Mouse (Mus musculus) neural tube, embryonic 12.5 days (tissue): ENCODE results near the gene Atp2a1. TPM values are rescaled to one million over a fixed set of nuclear protein-coding genes. Genes with fewer than 3 reads are reported as not detected.

ENCODE experiments used
- ATAC-seq: fragments of 200-750 bp; cut with Nextera tagmentation; 2 replicates; pipeline ENCODE4 v1.8.0; 2017; ENCODE audit warnings: low read depth, mild to moderate bottlenecking, moderate TSS enrichment, moderate library complexity; ENCODE audit not compliant: low FRiP score
- H3K27ac ChIP-seq: fragments of 300-500 bp; sonication (generic); 2 replicates; pipeline ENCODE4 v1.5.1; 2016
- H3K27me3 ChIP-seq: fragments of 300-500 bp; sonication (generic); replicated peaks from 2 replicates; pipeline ENCODE4 v1.6.1; 2016; ENCODE audit warnings: mild to moderate bottlenecking
- H3K36me3 ChIP-seq: fragments of 300-500 bp; sonication (generic); 2 replicates; pipeline ENCODE4 v1.6.1; 2016; ENCODE audit warnings: mild to moderate bottlenecking
- H3K4me1 ChIP-seq: fragments of 300-500 bp; sonication (generic); 2 replicates; pipeline ENCODE4 v1.6.1; 2016
- H3K4me2 ChIP-seq: fragments of 300-500 bp; sonication (generic); replicated peaks from 2 replicates; pipeline ENCODE4 v1.6.1; 2016; ENCODE audit warnings: mild to moderate bottlenecking
- H3K4me3 ChIP-seq: fragments of 300-500 bp; sonication (generic); 2 replicates; pipeline ENCODE4 v1.5.1; 2016
- H3K9ac ChIP-seq: fragments of 300-500 bp; sonication (generic); 2 replicates; pipeline ENCODE4 v1.6.1; 2016; ENCODE audit warnings: mild to moderate bottlenecking
- H3K9me3 ChIP-seq: fragments of 300-500 bp; sonication (generic); 2 replicates; pipeline ENCODE4 v1.6.1; 2016; ENCODE audit warnings: mild to moderate bottlenecking
- WGBS: fragments of 180-500 bp; shearing (Covaris S2); methylation state at CpG from one replicate; pipeline ENCODE4 v1.1.7; 2016; 5-methylcytosine and 5-hydroxymethylcytosine counted together
- polyA plus RNA-seq: library from polyadenylated mRNA; unstranded; fragments of >200 nt; fragmentation: Nextera tagmentation; extraction: Ambion mirVana; gene quantifications from 2 replicates; pipeline ENCODE4 v1.2.1, GENCODE M21; 2016

Atp2a1 gene
- polyA plus RNA-seq, 1 experiment from 2014 or later, result 10.2 TPM

GRCm38 (mm10) chr7:126471361-126471760, 8.5 kb upstream of the Atp2a1 start:
- ATAC-seq, result no peak
- Histone ChIP-seq H3K27ac (no peak overlapping the region), H3K4me3 (no peak overlapping the region), H3K4me1 (peaks cover 16% of the 10 kb centered on the region), H3K9me3 (no peaks in the 10 kb centered on the region), H3K9ac (no peak overlapping the region), H3K36me3 (peaks cover 65% of the 10 kb centered on the region), H3K4me2 (no peak overlapping the region), H3K27me3 (no peaks in the 10 kb centered on the region)
- 93% methylated on average over 5 of the region's 5 CpGs for WGBS

- Histone ChIP-seq H3K4me1 (peaks cover 12% of the 10 kb centered on the region), H3K9ac (no peak overlapping the region), H3K27ac (no peak overlapping the region), H3K27me3 (no peaks in the 10 kb centered on the region), H3K4me3 (no peak overlapping the region), H3K4me2 (no peak overlapping the region), H3K36me3 (peaks cover 67% of the 10 kb centered on the region), H3K9me3 (no peaks in the 10 kb centered on the region)
- 89% methylated on average over 6 of the region's 6 CpGs for WGBS
- no peak for ATAC-seq
Measured at GRCm38 (mm10) chr7:126470077-126470476, 7.2 kb upstream of the Atp2a1 start.

DNA sequence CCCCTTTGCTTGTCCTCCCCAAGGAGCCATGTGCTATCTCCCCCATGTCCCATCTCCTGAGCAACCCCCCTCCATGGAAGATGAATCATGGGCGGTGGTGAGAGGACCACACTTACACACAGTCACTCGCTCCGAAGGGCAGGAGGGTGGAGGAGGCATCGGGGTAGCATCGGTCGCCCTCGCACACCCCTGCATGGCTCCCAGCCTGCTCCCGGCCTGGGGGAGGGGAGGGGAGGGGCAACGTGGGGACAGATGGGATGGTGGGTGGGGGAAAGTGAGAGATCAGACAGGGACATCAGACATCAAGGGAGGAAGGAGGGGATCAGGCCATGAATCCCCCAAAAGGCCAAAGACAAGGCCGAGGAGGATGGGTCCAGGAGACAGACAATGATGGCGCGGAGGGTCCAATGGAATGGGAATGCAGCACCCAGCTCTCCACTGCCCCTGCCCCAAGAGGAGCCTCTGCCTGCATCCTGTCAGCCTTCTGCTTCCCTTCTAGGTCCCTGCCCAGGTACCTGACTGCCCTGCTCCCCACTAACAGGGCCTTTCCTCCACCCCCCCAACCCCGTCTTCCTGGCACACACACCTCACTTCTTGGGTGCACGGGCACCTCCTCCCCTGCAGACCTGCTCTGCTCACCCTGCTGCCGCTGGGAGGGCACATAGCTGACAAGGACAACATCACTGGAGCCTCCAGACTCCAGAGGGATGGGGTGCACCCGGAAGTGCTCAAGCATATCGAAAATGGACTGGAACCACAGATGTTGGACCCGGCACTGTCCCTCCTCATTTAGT, 5.1 kb upstream of the Atp2a1 start:
- Histone ChIP-seq H3K36me3 (peaks cover 67% of the 10 kb centered on the region), H3K9me3 (no peaks in the 10 kb centered on the region), H3K4me1 (no peaks in the 10 kb centered on the region), H3K27ac (no peak overlapping the region), H3K4me2 (no peak overlapping the region), H3K27me3 (no peaks in the 10 kb centered on the region), H3K9ac (no peak overlapping the region), H3K4me3 (no peak overlapping the region)
- WGBS, result 92% methylated on average over 18 of the region's 18 CpGs
- no peak for ATAC-seq

DNA sequence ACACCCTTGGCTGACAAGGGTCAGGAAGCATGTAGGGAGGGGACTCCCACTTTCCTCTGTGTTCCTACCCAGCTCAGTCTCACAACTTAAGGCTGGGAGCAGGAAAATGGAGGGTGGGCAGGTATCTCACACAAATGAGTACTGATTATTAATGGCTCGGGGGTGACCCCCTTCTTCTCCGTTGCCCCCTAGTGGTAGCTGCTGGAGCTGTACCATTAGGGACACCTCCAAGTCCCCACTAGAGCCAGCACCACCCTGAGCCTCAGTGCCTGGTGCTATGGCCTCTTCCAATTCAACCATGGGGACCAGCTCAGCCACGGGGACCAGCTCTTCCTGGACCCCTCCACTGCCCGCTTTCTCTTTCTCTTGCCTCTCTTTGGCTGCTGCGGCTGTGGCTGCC, 4.4 kb upstream of the Atp2a1 start:
- no peaks in the 10 kb centered on the region for H3K27me3 ChIP-seq
- no peak overlapping the region for H3K27ac ChIP-seq
- H3K9ac ChIP-seq, result no peak overlapping the region
- no peaks in the 10 kb centered on the region for H3K4me1 ChIP-seq
- ATAC-seq, result no peak
- H3K4me2 ChIP-seq, result no peak overlapping the region
- H3K4me3 ChIP-seq, result no peak overlapping the region
- H3K36me3 ChIP-seq, result peaks cover 61% of the 10 kb centered on the region
- no peaks in the 10 kb centered on the region for H3K9me3 ChIP-seq
- WGBS, result 72% methylated on average over 5 of the region's 5 CpGs

DNA sequence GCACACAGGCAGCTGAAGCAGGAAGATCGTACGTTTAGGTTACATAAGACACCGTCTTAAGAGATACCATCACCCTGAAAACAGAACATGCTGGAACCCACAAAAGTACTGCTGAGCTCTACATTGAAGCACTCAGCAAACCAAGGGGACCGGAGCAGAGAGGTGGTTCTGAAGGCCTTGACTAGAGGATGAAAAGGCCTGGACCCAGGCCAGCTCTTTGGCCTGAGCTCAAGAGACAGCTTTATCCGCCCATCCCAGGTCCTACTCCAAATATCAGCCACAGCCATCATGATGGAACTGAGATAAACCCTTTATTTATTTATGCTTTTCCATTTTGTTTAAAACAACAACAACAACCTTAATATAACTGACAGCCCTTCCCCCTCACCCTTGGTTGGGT, 3.8 kb upstream of the Atp2a1 start:
- peaks cover 56% of the 10 kb centered on the region for H3K36me3 ChIP-seq
- 95% methylated on average over 5 of the region's 5 CpGs for WGBS
- no peak overlapping the region for H3K4me3 ChIP-seq
- no peaks in the 10 kb centered on the region for H3K9me3 ChIP-seq
- H3K9ac ChIP-seq, result no peak overlapping the region
- ATAC-seq, result no peak
- no peaks in the 10 kb centered on the region for H3K27me3 ChIP-seq
- H3K27ac ChIP-seq, result no peak overlapping the region
- no peaks in the 10 kb centered on the region for H3K4me1 ChIP-seq
- no peak overlapping the region for H3K4me2 ChIP-seq

GRCm38 (mm10) chr7:126466116-126466515, 3.2 kb upstream of the Atp2a1 start:
- 76% methylated on average over 9 of the region's 9 CpGs for WGBS
- Histone ChIP-seq H3K36me3 (peaks cover 50% of the 10 kb centered on the region), H3K9ac (no peak overlapping the region), H3K27ac (no peak overlapping the region), H3K4me2 (no peak overlapping the region), H3K4me1 (no peaks in the 10 kb centered on the region), H3K9me3 (no peaks in the 10 kb centered on the region), H3K27me3 (no peaks in the 10 kb centered on the region), H3K4me3 (no peak overlapping the region)
- ATAC-seq, result no peak

DNA sequence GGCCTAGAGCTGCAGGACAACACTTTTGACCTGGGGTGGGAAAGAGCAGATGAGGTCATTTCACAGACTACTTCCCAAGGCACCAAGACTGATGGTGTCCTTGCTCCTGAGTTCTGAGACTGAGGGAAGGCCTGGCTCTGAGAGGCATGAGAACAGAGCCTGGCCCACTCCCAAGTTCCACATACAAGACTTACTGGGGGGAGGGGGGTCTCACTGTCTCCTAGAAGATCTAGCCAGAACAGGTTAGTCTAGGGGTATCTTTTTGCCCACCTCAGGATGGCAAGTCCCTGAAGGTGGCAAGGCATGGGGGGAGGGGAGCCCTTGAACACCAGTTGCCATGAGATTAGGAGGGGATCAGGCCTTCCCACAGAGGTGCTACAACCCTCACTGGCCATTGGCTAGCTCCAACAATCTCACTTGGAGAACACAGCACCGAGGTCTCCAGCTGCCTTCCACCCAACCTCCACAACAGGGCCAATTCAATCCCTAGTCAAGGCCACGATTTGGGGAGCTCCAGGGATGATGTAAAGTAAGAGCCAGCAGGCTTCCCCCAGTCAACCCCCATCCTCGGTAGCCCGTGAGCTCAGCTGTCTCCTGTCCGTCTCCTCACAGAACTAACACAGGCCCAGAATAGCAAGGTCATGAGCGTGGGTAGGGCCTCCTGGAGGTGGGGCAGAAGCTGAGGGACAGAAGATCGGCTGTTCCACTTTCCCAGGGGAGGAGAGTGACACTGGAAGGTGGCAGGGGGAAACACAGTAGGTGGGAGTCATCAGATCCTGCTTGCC, 2.5 kb upstream of the Atp2a1 start:
- no peak overlapping the region for H3K27ac ChIP-seq
- H3K36me3 ChIP-seq, result peaks cover 43% of the 10 kb centered on the region
- 58% methylated on average over 7 of the region's 7 CpGs for WGBS
- no peak overlapping the region for H3K4me3 ChIP-seq
- H3K4me2 ChIP-seq, result no peak overlapping the region
- ATAC-seq, result no peak
- H3K27me3 ChIP-seq, result no peaks in the 10 kb centered on the region
- no peak overlapping the region for H3K9ac ChIP-seq
- no peaks in the 10 kb centered on the region for H3K4me1 ChIP-seq
- H3K9me3 ChIP-seq, result no peaks in the 10 kb centered on the region

GRCm38 (mm10) chr7:126464836-126465235, 1.9 kb upstream of the Atp2a1 start:
- peaks cover 37% of the 10 kb centered on the region for H3K36me3 ChIP-seq
- ATAC-seq, result no peak
- H3K27ac ChIP-seq, result no peak overlapping the region
- WGBS, result 43% methylated on average over 5 of the region's 5 CpGs
- no peak overlapping the region for H3K4me3 ChIP-seq
- no peaks in the 10 kb centered on the region for H3K27me3 ChIP-seq
- no peaks in the 10 kb centered on the region for H3K4me1 ChIP-seq
- no peak overlapping the region for H3K4me2 ChIP-seq
- H3K9ac ChIP-seq, result no peak overlapping the region
- H3K9me3 ChIP-seq, result no peaks in the 10 kb centered on the region

- no peak overlapping the region for H3K27ac ChIP-seq
- no peak for ATAC-seq
- H3K9me3 ChIP-seq, result no peaks in the 10 kb centered on the region
- no peaks in the 10 kb centered on the region for H3K4me1 ChIP-seq
- WGBS, result 56% methylated on average over 4 of the region's 4 CpGs
- H3K9ac ChIP-seq, result no peak overlapping the region
- no peak overlapping the region for H3K4me2 ChIP-seq
- H3K36me3 ChIP-seq, result peaks cover 30% of the 10 kb centered on the region
- no peak overlapping the region for H3K4me3 ChIP-seq
- H3K27me3 ChIP-seq, result no peaks in the 10 kb centered on the region
Measured at GRCm38 (mm10) chr7:126464121-126464520, 1.2 kb upstream of the Atp2a1 start.

- Histone ChIP-seq H3K27me3 (no peaks in the 10 kb centered on the region), H3K9me3 (no peaks in the 10 kb centered on the region), H3K36me3 (peaks cover 24% of the 10 kb centered on the region), H3K9ac (no peak overlapping the region), H3K4me1 (no peaks in the 10 kb centered on the region), H3K4me2 (no peak overlapping the region), H3K4me3 (no peak overlapping the region), H3K27ac (no peak overlapping the region)
- 55% methylated on average over 4 of the region's 4 CpGs for WGBS
- no peak for ATAC-seq
Measured at GRCm38 (mm10) chr7:126463547-126463946, 639 bp upstream of the Atp2a1 start.

DNA sequence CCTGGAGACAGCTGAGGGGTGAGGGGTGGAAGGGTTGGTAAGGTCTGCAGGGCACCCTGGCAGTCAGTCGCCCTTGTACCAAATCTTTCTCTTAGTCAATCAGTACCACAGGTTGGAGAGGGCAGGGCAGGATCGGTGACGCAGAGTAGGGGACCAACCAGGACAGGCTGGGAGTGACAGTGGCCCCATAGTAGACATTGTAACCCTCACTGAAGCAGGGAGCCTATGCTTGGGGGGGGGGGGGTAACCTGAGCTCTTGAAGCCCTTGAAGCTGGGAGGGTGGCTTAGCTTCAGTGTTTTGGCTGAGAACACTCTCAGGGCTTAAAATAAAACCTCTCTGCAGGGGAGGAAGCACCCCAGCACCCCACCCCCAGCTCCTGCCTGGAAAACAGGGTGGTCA, 1.3 kb downstream of the Atp2a1 start:
- Histone ChIP-seq H3K27me3 (no peaks in the 10 kb centered on the region), H3K4me1 (no peaks in the 10 kb centered on the region), H3K9ac (no peak overlapping the region), H3K4me3 (no peak overlapping the region), H3K9me3 (no peaks in the 10 kb centered on the region), H3K36me3 (peaks cover 5% of the 10 kb centered on the region; the same call in 1 of the 2 replicates), H3K4me2 (no peak overlapping the region), H3K27ac (no peak overlapping the region)
- ATAC-seq, result no peak
- WGBS, result 62% methylated on average over 3 of the region's 3 CpGs

DNA sequence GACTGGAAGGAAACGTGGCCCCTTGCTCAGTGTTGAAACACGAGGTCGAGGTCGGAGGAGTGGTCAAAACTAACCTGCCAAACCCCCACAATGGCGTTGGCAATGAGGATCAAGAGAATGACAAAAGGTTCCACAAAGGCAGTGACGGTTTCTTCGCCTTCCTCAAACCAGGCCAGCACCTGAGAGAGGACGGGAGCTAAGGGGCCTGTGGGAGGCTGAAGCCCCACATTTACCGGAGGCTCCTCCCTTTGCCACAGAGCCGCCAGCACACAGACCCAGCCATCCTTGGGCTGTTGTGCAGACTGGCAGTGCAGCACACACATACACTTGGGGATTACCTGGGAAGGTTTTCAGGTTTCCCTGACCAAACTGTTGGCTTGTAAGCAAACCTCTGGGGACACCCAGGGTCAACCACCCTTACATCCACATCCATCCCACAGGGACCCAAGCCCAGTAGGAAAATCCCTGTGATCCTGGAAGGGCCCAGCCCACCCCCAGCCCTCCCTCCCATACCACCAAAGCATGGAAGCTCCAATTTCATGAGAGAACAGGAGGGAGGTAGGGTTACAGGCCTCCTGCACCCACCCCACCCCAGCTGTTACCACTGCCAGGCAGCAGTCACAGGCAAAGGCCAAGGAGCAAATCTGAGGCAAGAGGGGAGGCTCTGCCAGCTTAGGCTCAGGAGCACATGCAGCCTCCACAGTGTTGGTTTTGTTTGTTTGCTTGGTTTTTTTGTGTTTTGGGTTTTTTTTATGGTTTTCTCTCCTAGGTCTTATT, 2.1 kb downstream of the Atp2a1 start:
- no peaks in the 10 kb centered on the region for H3K4me1 ChIP-seq
- H3K9ac ChIP-seq, result no peak overlapping the region
- no peaks in the 10 kb centered on the region for H3K9me3 ChIP-seq
- no peak overlapping the region for H3K4me3 ChIP-seq
- H3K27me3 ChIP-seq, result no peaks in the 10 kb centered on the region
- H3K27ac ChIP-seq, result no peak overlapping the region
- no peak overlapping the region for H3K4me2 ChIP-seq
- WGBS, result 58% methylated on average over 10 of the region's 10 CpGs
- ATAC-seq, result no peak
- no peaks in the 10 kb centered on the region for H3K36me3 ChIP-seq
